Mouse (Mus musculus): Measurements from ENCODE around the gene Cep78. TPM values are rescaled to one million over a fixed set of nuclear protein-coding genes. Genes with fewer than 3 reads are reported as not detected.

The Cep78 gene
- polyA plus RNA-seq, 1 experiment, result 4.6 TPM

Other genes with a start within 250 kb of the Cep78 start
- 10.1 and 11.5 TPM in 2 replicates for gene Psat1, start 37.7 kb downstream of the Cep78 start, polyA plus RNA-seq (2012; ENCODE audit: insufficient read depth, insufficient read length, missing spikeins)
- 19.4 and 23.8 TPM in 2 replicates for gene Gnaq, start 147.8 kb upstream of the Cep78 start, polyA plus RNA-seq (2012; ENCODE audit: insufficient read depth, insufficient read length, missing spikeins)

All from brown adipose tissue, adult 24 weeks (tissue).